Mouse (Mus musculus): ENCODE measurements at regions not wholly inside any gene's neighbourhood (a gene's known extent, or its start where the extent isn't known, plus 50 kb on each side); places are given as distances from the start of the nearest gene placed in this dataset.

DNA sequence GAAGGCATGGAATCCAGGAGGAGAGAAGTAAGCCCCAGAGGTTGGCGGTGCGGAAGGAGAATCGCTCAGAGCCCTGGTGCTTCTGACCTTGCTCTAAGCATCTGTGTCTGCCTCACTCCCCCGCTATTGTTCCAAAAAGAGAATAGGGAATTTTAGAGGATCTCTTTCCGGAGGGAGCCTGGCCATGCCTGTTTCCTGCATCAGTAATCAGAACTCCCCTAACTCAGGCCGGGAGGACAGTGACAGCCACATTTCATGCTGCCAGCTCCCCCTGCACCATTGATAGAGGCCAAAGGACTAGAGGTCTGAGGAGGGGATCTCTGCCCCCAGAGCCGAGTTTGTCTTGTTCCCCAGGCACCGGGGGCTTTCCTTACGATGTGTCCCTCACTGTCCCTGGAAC is 53.0 kb upstream of the Slc22a12 start:
- no peak for ATAC-seq (ENCODE audit: insufficient read depth)

More for the DNA sequence above, 53.0 kb upstream of the Slc22a12 start:
- Histone ChIP-seq H3K9ac (no peak overlapping the region), H3K4me1 (ENCODE audit: insufficient read depth) (no peaks in the 10 kb centered on the region), H3K36me3 (ENCODE audit: insufficient read depth) (no peaks in the 10 kb centered on the region), H3K27ac (ENCODE audit: low read depth) (no peak overlapping the region), H3K4me3 (ENCODE audit: low read depth, low read length) (no peak overlapping the region), H3K4me2 (no peak overlapping the region), H3K27me3 (ENCODE audit: insufficient read depth, low read length) (no peaks in the 10 kb centered on the region), H3K9me3 (ENCODE audit: low read depth, low read length) (no peaks in the 10 kb centered on the region)
- TF ChIP-seq CTCF (IDR thresholded peaks at IDR 0.05; ENCODE audit: low read depth): no peak
- no peak for DNase-seq
- WGBS: 64% methylated on average over 9 of the region's 9 CpGs
